Mouse (Mus musculus): Measurements from ENCODE around the gene Pdf. TPM values are rescaled to one million over a fixed set of nuclear protein-coding genes. Genes with fewer than 3 reads are reported as not detected.

Gene Pdf
- polyA plus RNA-seq, 1 experiment from 2014 or later: 44.8 TPM

GRCm38 (mm10) chr8:107074128-107074527 lies 25.7 kb upstream of the Pdf start:
- ATAC-seq (ENCODE audit: insufficient read depth, low FRiP score, low TSS enrichment) (no peak), DNase-seq (ENCODE audit: low spot score) (no peak)
- WGBS: 91% methylated on average over 1 of the region's 1 CpGs
- no peak overlapping the region for H3K4me2 ChIP-seq (ENCODE audit: low read depth)
- H3K4me3 ChIP-seq (ENCODE audit: low read depth, low read length): no peak overlapping the region
- H3K27me3 ChIP-seq (ENCODE audit: control insufficient read depth, insufficient read depth, low read length): no peaks in the 10 kb centered on the region
- no peak overlapping the region for H3K27ac ChIP-seq (ENCODE audit: low read depth, low read length)
- no peaks in the 10 kb centered on the region for H3K4me1 ChIP-seq (ENCODE audit: control insufficient read depth, insufficient read depth, low read length)
- H3K36me3 ChIP-seq (ENCODE audit: control insufficient read depth, insufficient read depth, low read length): peaks cover 8% of the 10 kb centered on the region
- H3K9ac ChIP-seq (ENCODE audit: low read length): no peak overlapping the region
- no peaks in the 10 kb centered on the region for H3K9me3 ChIP-seq (ENCODE audit: control insufficient read depth, low read length)

DNA sequence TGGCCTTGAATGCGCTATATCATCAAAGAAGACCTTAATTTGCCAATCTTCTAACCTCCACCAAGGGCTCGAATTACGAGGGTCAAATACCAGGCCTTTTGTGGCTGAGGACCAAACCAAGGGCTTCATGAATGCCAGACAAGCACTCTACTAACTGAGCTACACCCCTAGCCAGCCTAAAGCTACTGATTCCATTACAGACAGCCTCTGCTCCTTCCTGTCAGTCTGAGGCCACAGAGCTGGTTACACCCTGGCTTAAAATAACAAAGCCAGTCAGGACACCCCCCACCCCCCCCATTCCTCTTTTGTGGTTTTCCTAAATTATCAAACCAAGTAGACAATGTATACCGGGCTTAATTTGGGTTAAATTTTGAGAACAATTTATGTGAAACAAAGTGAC lies 25.3 kb upstream of the Pdf start:
- Histone ChIP-seq H3K4me3 (ENCODE audit: low read depth, low read length) (no peak overlapping the region), H3K36me3 (ENCODE audit: control insufficient read depth, insufficient read depth, low read length) (peaks cover 7% of the 10 kb centered on the region), H3K27me3 (ENCODE audit: control insufficient read depth, insufficient read depth, low read length) (no peaks in the 10 kb centered on the region), H3K27ac (ENCODE audit: low read depth, low read length) (no peak overlapping the region), H3K9me3 (ENCODE audit: control insufficient read depth, low read length) (no peaks in the 10 kb centered on the region), H3K9ac (ENCODE audit: low read length) (no peak overlapping the region), H3K4me2 (ENCODE audit: low read depth) (no peak overlapping the region), H3K4me1 (ENCODE audit: control insufficient read depth, insufficient read depth, low read length) (no peaks in the 10 kb centered on the region)
- WGBS: 85% methylated on average over 4 of the region's 4 CpGs
- DNase-seq (ENCODE audit: low spot score) (no peak), ATAC-seq (ENCODE audit: insufficient read depth, low FRiP score, low TSS enrichment) (no peak)

DNA sequence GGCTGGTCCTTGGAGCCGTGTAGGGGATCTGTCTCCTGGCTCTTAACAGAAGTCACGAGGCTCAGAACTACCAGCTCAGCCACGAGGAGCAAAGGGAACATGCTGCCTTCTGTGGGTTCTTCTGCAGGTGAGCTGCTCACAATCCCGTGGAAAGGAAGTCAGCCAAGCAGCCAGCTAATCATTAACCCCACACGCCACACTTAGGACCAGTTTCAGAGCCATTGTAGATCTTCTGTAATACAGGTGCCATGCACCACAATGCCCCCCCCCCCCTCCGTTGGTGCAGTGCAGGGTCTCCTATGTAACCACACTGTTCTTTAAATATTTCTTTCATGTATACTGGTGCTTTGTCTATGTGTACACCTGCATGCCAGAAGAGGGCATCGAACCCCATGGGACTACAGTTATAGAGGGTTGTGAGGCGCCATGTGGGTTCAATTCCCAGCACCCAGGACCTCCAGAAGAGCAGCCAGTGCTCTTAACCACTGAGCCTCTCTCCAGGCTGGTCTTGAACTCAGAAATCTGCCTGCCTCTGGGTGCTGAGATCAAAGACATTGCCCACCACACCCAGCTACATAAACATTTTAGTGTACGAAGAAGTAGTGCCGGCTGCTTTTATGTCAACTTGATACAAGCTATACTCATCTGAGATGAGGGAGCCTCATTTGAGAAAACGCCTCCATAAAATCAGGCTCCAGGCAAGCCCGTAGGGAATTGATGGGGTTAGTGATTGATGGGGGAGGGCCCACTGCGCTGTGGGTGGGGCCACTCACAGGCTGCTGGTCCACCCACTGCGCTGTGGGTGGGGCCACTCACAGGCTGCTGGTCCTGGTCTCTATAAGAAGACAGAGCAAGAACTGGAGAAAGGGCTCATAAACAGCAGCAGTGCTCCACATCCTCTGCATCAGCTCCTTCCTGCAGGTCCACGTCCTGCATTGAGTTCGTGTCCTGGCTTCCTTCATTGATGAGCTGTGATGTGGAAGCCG lies 17.4 kb upstream of the Pdf start, which contains the start of gene Tmed6:
Gene Tmed6 (minus strand): TSS at position 134 of the 986 bp plus-strand sequence.
- Histone ChIP-seq H3K9me3 (ENCODE audit: control insufficient read depth, low read length) (no peaks in the 10 kb centered on the region), H3K36me3 (ENCODE audit: control insufficient read depth, insufficient read depth, low read length) (peaks cover 2% of the 10 kb centered on the region; the same call in 1 of the 2 replicates), H3K4me1 (ENCODE audit: control insufficient read depth, insufficient read depth, low read length) (no peaks in the 10 kb centered on the region), H3K4me3 (ENCODE audit: low read depth, low read length) (no peak within 1 kb of the TSS), H3K9ac (ENCODE audit: low read length) (no peak within 1 kb of the TSS), H3K4me2 (ENCODE audit: low read depth) (no peak within 1 kb of the TSS), H3K27me3 (ENCODE audit: control insufficient read depth, insufficient read depth, low read length) (no peaks in the 10 kb centered on the region), H3K27ac (ENCODE audit: low read depth, low read length) (no peak within 1 kb of the TSS)
- no peak for DNase-seq (ENCODE audit: low spot score)
- 60% methylated on average over 17 of the region's 17 CpGs for WGBS
- no peak for ATAC-seq (ENCODE audit: insufficient read depth, low FRiP score, low TSS enrichment)

DNA sequence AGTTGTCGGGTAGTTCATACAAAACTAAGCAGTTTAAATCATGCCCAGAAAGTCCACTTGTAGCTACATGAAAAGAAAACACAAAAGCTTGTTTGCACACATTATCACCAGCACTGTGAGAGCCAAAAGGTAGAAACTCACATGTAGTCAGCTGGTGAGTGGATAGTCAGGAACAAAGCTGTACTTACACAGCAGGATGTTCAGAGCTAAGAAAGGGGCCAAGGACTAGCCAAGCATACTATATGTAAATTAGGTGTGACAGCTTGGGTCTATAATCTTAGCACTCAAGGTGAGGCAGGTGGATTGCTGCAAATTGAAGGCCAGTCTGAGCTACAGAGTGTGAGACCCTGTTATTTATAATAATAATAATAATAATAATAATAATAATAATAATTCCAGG lies 14.2 kb upstream of the Pdf start:
- Histone ChIP-seq H3K4me3 (ENCODE audit: low read depth, low read length) (no peak overlapping the region), H3K27me3 (ENCODE audit: control insufficient read depth, insufficient read depth, low read length) (no peaks in the 10 kb centered on the region), H3K9ac (ENCODE audit: low read length) (no peak overlapping the region), H3K4me2 (ENCODE audit: low read depth) (no peak overlapping the region), H3K4me1 (ENCODE audit: control insufficient read depth, insufficient read depth, low read length) (no peaks in the 10 kb centered on the region), H3K36me3 (ENCODE audit: control insufficient read depth, insufficient read depth, low read length) (no peaks in the 10 kb centered on the region; the same call in 1 of the 2 replicates), H3K9me3 (ENCODE audit: control insufficient read depth, low read length) (no peaks in the 10 kb centered on the region), H3K27ac (ENCODE audit: low read depth, low read length) (no peak overlapping the region)
- WGBS: 97% methylated on average over 1 of the region's 1 CpGs
- DNase-seq (ENCODE audit: low spot score): no peak
- ATAC-seq (ENCODE audit: insufficient read depth, low FRiP score, low TSS enrichment): no peak

- Histone ChIP-seq H3K36me3 (ENCODE audit: control insufficient read depth, insufficient read depth, low read length) (peaks cover 15% of the 10 kb centered on the region), H3K4me1 (ENCODE audit: control insufficient read depth, insufficient read depth, low read length) (peaks cover 7% of the 10 kb centered on the region; the same call in 1 of the 2 replicates), H3K27ac (ENCODE audit: low read depth, low read length) (no peak overlapping the region), H3K4me2 (ENCODE audit: low read depth) (peak overlapping the region; percentile 93), H3K4me3 (ENCODE audit: low read depth, low read length) (peak overlapping the region; percentile 96), H3K9me3 (ENCODE audit: control insufficient read depth, low read length) (no peaks in the 10 kb centered on the region), H3K9ac (ENCODE audit: low read length) (peak overlapping the region; percentile 78), H3K27me3 (ENCODE audit: control insufficient read depth, insufficient read depth, low read length) (no peaks in the 10 kb centered on the region)
- WGBS: under 1% methylated on average over 32 of the region's 33 CpGs
- no peak for DNase-seq (ENCODE audit: low spot score)
- peak; percentile 74 for ATAC-seq (ENCODE audit: insufficient read depth, low FRiP score, low TSS enrichment)
Observed at GRCm38 (mm10) chr8:107056973-107057369, 8.6 kb upstream of the Pdf start.

DNA sequence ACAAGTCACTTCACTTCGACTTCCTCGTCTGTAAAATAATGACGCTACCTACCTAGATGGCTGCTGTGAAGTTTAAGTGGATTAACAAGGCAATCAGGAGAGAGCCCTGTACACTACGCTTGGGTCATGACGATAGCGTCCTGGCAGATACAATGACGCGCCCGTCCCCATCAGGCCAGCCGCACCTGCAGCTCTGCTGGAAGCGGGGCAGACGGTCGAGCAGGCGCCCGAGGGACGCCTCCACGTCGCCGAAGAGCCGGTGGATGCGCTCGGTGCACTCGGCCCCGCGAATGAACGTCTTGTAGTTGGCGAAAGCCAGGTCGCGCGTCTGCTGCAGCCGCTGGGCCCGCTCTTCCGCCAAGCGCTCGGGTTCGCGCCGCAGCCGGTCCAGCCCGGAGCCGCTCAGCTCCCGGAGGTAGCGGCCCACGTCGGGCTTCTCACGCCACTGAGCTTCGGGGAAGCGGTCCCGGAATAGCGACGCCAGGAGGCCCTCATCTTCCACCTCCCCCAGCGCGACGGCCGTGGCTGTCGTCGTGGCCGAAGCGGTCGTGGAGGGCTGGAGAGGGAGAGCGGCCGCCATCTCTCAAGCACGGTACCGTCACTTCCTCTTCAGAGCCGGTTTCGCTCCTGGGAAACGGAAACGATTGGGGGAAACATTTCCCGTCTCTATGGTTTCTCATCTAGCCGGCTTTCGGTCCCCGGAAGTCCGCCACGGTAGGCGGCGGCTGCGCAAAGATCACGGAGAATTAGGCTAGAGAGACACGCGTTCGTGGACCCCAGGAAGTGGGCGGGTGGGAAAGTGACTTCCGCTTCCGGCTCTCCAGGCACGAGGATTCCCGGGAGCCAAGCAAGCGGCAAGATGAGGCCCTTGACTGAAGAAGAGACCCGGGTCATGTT lies 7.9 kb upstream of the Pdf start, which contains the start of the genes Cog8 and Nip7:
Gene Cog8 (minus strand): TSS at position 614 of the 897 bp plus-strand sequence.
Gene Nip7 (plus strand): TSS at position 802 of the 897 bp plus-strand sequence.
- Histone ChIP-seq H3K9ac (ENCODE audit: low read length) (peak within 1 kb of the TSS; percentile 78), H3K27ac (ENCODE audit: low read depth, low read length) (no peak within 1 kb of the TSS), H3K36me3 (ENCODE audit: control insufficient read depth, insufficient read depth, low read length) (peaks cover 19% of the 10 kb centered on the region), H3K9me3 (ENCODE audit: control insufficient read depth, low read length) (no peaks in the 10 kb centered on the region), H3K4me1 (ENCODE audit: control insufficient read depth, insufficient read depth, low read length) (peaks cover 7% of the 10 kb centered on the region; the same call in 1 of the 2 replicates), H3K4me3 (ENCODE audit: low read depth, low read length) (peak within 1 kb of the TSS; percentile 96), H3K4me2 (ENCODE audit: low read depth) (peak within 1 kb of the TSS; percentile 93), H3K27me3 (ENCODE audit: control insufficient read depth, insufficient read depth, low read length) (no peaks in the 10 kb centered on the region)
- peak; percentile 91 for ATAC-seq (ENCODE audit: insufficient read depth, low FRiP score, low TSS enrichment)
- WGBS: under 1% methylated on average over 84 of the region's 88 CpGs
- peak; percentile 97 for DNase-seq (ENCODE audit: low spot score)

DNA sequence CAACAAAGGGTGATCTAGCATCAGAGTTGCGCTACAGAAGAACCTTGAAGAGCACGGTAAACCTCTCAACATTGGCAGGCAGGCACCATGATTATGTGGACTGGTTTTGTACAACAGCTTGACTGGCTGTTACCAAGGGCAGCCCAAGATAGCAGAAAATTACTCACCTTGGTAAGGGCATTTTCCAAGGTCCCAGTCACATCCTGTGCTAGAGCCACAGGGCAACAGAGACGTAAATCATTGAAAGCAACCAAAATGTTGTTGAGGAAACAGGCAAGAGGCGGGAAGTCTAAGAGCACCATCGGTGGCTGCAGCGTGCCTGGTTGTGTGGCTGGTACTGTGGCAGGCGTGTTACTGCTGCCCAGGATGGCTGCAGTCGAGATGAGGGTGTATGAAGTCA lies 3.6 kb upstream of the Pdf start:
- DNase-seq (ENCODE audit: low spot score) (no peak), ATAC-seq (ENCODE audit: insufficient read depth, low FRiP score, low TSS enrichment) (no peak)
- Histone ChIP-seq H3K36me3 (ENCODE audit: control insufficient read depth, insufficient read depth, low read length) (peaks cover 26% of the 10 kb centered on the region), H3K4me1 (ENCODE audit: control insufficient read depth, insufficient read depth, low read length) (peaks cover 11% of the 10 kb centered on the region; the same call in 1 of the 2 replicates), H3K4me2 (ENCODE audit: low read depth) (no peak overlapping the region), H3K27ac (ENCODE audit: low read depth, low read length) (no peak overlapping the region), H3K4me3 (ENCODE audit: low read depth, low read length) (no peak overlapping the region), H3K27me3 (ENCODE audit: control insufficient read depth, insufficient read depth, low read length) (no peaks in the 10 kb centered on the region), H3K9ac (ENCODE audit: low read length) (no peak overlapping the region), H3K9me3 (ENCODE audit: control insufficient read depth, low read length) (no peaks in the 10 kb centered on the region)
- WGBS: 92% methylated on average over 8 of the region's 8 CpGs

GRCm38 (mm10) chr8:107049480-107049879 lies 1.1 kb upstream of the Pdf start:
- no peaks in the 10 kb centered on the region for H3K9me3 ChIP-seq (ENCODE audit: control insufficient read depth, low read length)
- DNase-seq (ENCODE audit: low spot score): no peak
- H3K9ac ChIP-seq (ENCODE audit: low read length): no peak overlapping the region
- 0 out of 2 replicates have a peak, but pooled peaks cover 4% of the 10 kb centered on the region for H3K4me1 ChIP-seq (ENCODE audit: control insufficient read depth, insufficient read depth, low read length)
- H3K4me2 ChIP-seq (ENCODE audit: low read depth): no peak overlapping the region
- WGBS: 94% methylated on average over 4 of the region's 4 CpGs
- no peak overlapping the region for H3K4me3 ChIP-seq (ENCODE audit: low read depth, low read length)
- H3K36me3 ChIP-seq (ENCODE audit: control insufficient read depth, insufficient read depth, low read length): peaks cover 36% of the 10 kb centered on the region
- no peak for ATAC-seq (ENCODE audit: insufficient read depth, low FRiP score, low TSS enrichment)
- H3K27me3 ChIP-seq (ENCODE audit: control insufficient read depth, insufficient read depth, low read length): no peaks in the 10 kb centered on the region
- no peak overlapping the region for H3K27ac ChIP-seq (ENCODE audit: low read depth, low read length)

All from neural tube, embryonic 11.5 days (tissue).